Mouse (Mus musculus): ENCODE data around the gene Noc4l.

Noc4l gene

GRCm38 (mm10) chr5:110609425-110609824, 43.8 kb downstream of the Noc4l start:
- ATAC-seq (ENCODE audit: low TSS enrichment), result no peak

- ATAC-seq (ENCODE audit: low TSS enrichment), result no peak
These were observed 44.3 kb downstream of the Noc4l start for GRCm38 (mm10) chr5:110608941-110609340.

GRCm38 (mm10) chr5:110608336-110608735, 44.9 kb downstream of the Noc4l start:
- ATAC-seq (ENCODE audit: low TSS enrichment), result no peak

- ATAC-seq (ENCODE audit: low TSS enrichment), result no peak
These were observed 45.5 kb downstream of the Noc4l start for GRCm38 (mm10) chr5:110607767-110608166.

- ATAC-seq (ENCODE audit: low TSS enrichment), result peak; percentile 70
These were observed 47.5 kb downstream of the Noc4l start for GRCm38 (mm10) chr5:110605531-110606221.

- no peak for ATAC-seq (ENCODE audit: low TSS enrichment)
These were observed 48.9 kb downstream of the Noc4l start for GRCm38 (mm10) chr5:110604311-110604710.

GRCm38 (mm10) chr5:110603016-110603685, 50.1 kb downstream of the Noc4l start:
- no peak for ATAC-seq (ENCODE audit: low TSS enrichment)
